Mouse (Mus musculus) cortical plate, adult 2 months (tissue): ENCODE data around the gene Ifnk.

ENCODE experiments used
- CTCF ChIP-seq: fragments of 200-500 bp; IDR thresholded peaks from 2 replicates; pipeline ENCODE4 v1.5.1; 2011; ENCODE audit warnings: mild to moderate bottlenecking, control low read depth, low read length; ENCODE audit not compliant: insufficient read depth; ENCODE audit errors: extremely low read depth
- POLR2A ChIP-seq: fragments of 200-500 bp; IDR thresholded peaks from 2 replicates; pipeline ENCODE4 v1.6.1; 2011; ENCODE audit warnings: mild to moderate bottlenecking, low read length, control low read depth; ENCODE audit not compliant: insufficient read depth; ENCODE audit errors: extremely low read depth

GRCm38 (mm10) chr4:35156751-35157611 is 5.1 kb downstream of the Ifnk start, which contains the start of gene Mob3b:
- TF ChIP-seq POLR2A (no peak), CTCF (peak; percentile 66)
